15 mouse cellular contexts compared by ENCODE assay signal in the genomic region with DNA sequence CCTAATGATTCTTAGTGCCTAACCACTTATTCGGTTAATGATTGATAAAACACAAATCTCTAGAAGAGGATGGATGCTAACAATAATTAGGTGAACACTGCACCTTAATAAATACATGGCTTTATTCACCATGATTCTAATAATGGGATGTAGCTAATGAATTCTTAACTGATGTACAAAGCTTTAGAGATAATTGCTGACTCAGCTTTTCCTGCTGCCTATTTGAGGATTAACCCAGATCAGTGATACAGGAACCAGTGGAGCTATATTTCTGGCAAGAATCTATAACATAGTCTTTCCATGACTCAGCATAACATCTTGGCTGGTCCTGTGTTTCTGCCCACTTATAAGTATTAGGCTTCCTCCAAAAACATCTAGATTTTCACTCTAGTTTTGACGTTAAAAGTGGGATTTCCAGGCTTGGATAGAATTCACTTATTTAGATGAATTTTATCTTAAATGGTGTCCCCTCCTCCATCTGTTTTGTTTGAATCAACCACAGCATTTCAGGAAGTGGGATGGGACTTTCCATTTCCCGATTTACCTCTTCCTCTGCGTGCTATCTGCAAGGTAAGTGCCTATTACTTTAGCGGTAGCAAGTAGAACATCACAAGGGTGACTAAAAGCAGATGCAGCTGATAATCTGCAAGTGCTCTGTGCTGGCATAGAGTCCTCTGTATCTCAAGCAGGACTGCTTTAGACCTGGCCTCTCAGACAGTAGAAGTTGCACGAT.
"Had no signal": no experiment of that assay in that cellular context is flagged by ENCODE, and none has a peak within 500 bp of the region (broad histone marks: within the 10 kb centered on the region; RNA-seq: fewer than 3 reads in every experiment).

No protein-coding gene starts in this region.

- H3K27me3 ChIP-seq: liver, embryonic 13.5 days; midbrain, embryonic 12.5 days had no signal

- H3K9ac ChIP-seq: liver, embryonic 13.5 days; midbrain, embryonic 12.5 days had no signal

- H3K4me1 ChIP-seq: liver, embryonic 13.5 days; midbrain, embryonic 12.5 days had no signal

- H3K4me2 ChIP-seq: liver, embryonic 13.5 days; midbrain, embryonic 12.5 days had no signal

- H3K27ac ChIP-seq: layer of hippocampus, adult 2 months; left cerebral cortex, adult 2 months; liver, embryonic 13.5 days; midbrain, embryonic 12.5 days had no signal

- DNase-seq: kidney, adult 18-20 months; kidney, adult 9 months; kidney, postnatal 25 days; layer of hippocampus, adult 9-11 months; layer of hippocampus, postnatal 36 days; liver, embryonic 13.5 days; lung, adult 2 months; lung, postnatal 14 days; lung, postnatal 4 days; right cerebral cortex, postnatal 4 days; thymus, adult 18-20 months; thymus, postnatal 36 days had no signal

- H3K4me3 ChIP-seq: layer of hippocampus, adult 2 months; left cerebral cortex, adult 2 months; liver, embryonic 13.5 days; midbrain, embryonic 12.5 days had no signal

- H3K36me3 ChIP-seq: liver, embryonic 13.5 days; midbrain, embryonic 12.5 days had no signal

- H3K9me3 ChIP-seq: liver, embryonic 13.5 days; midbrain, embryonic 12.5 days had no signal
